Mouse (Mus musculus): Measurements from ENCODE around the gene Awat2.

DNA sequence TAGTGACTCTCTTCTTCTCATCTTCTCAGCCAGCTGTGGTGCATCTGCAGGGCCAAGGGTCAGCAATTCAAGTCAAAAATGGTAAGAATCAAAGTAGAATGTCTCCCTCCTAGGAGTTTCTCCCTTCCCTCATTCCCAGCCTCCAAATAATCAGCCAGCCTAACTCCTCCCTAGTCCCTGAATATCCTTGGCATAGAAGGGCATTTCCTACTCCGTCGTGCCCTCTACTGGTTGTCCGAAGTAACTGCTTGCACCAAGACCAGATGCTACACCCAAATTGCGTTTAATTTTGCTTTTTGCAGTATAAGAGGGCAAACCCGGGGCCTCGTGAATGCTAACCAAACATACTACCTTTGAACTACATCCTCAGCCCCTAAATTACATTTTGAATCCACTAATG is 50.2 kb downstream of the Awat2 start:
- TF ChIP-seq POLR2A (IDR thresholded peaks at IDR 0.05; ENCODE audit: control insufficient read depth in 1 of 2, insufficient read depth in 1 of 2, low read depth in 1 of 2, low read length in 2 of 2, poor library complexity in 1 of 2) (no peak), RCOR1 (IDR thresholded peaks at IDR 0.05; ENCODE audit: low read depth, low read length) (no peak)
